Mouse (Mus musculus) limb, embryonic 10.5 days (tissue): ENCODE data around the gene Ppp4c. TPM values are rescaled to one million over a fixed set of nuclear protein-coding genes. Genes with fewer than 3 reads are reported as not detected.

ENCODE experiments used
- polyA plus RNA-seq: library from polyadenylated mRNA; unstranded; fragments of >200 nt; fragmentation: Nextera tagmentation; extraction: Ambion mirVana; gene quantifications from 2 replicates; pipeline ENCODE4 v1.2.1, GENCODE M21; 2016

Ppp4c gene
- polyA plus RNA-seq, 1 experiment from 2014 or later = 450 TPM

Other genes starting within 250 kb of the Ppp4c start
- gene Eif3c, start 226.1 kb downstream of the Ppp4c start, polyA plus RNA-seq = 230 and 241 TPM in 2 replicates
- 0.29 and 0.51 TPM in 2 replicates for gene Apobr, start 207.6 kb downstream of the Ppp4c start, polyA plus RNA-seq
- 27.0 and 27.8 TPM in 2 replicates for gene Cln3, start 206.7 kb downstream of the Ppp4c start, polyA plus RNA-seq
- gene Il27, start 197.6 kb downstream of the Ppp4c start, polyA plus RNA-seq = not detected in 2 replicates
- 0.45 and 0.78 TPM in 2 replicates for gene Nupr1, start 161.6 kb downstream of the Ppp4c start, polyA plus RNA-seq
- 69.0 and 69.2 TPM in 2 replicates for gene Sgf29, start 143.2 kb downstream of the Ppp4c start, polyA plus RNA-seq
- 0.11 and 0.49 TPM in 2 replicates for gene Sult1a1, start 116.1 kb downstream of the Ppp4c start, polyA plus RNA-seq
- gene Bola2, start 97.1 kb downstream of the Ppp4c start, polyA plus RNA-seq = 177 and 237 TPM in 2 replicates
- 12.6 and 14.8 TPM in 2 replicates for gene Slx1b, start 96.7 kb downstream of the Ppp4c start, polyA plus RNA-seq
- gene Coro1a, start 84.7 kb downstream of the Ppp4c start, polyA plus RNA-seq = 28.9 and 37.8 TPM in 2 replicates
- 47.3 and 55.9 TPM in 2 replicates for gene Mapk3, start 32.9 kb downstream of the Ppp4c start, polyA plus RNA-seq
- gene Gdpd3, start 26.2 kb downstream of the Ppp4c start, polyA plus RNA-seq = 0.83 and 1.5 TPM in 2 replicates
- gene Ypel3, start 15.5 kb downstream of the Ppp4c start, polyA plus RNA-seq = 51.7 and 84.9 TPM in 2 replicates
- 0.23 and 0.53 TPM in 2 replicates for gene Tbx6, start 11.0 kb downstream of the Ppp4c start, polyA plus RNA-seq
- 0.20 and 0.21 TPM in 2 replicates for gene Fam57b, start 5.2 kb upstream of the Ppp4c start, polyA plus RNA-seq
- not detected in 2 replicates for gene 4930451I11Rik, start 39.1 kb upstream of the Ppp4c start, polyA plus RNA-seq
- 1.0 and 1.9 TPM in 2 replicates for gene Doc2a, start 54.9 kb upstream of the Ppp4c start, polyA plus RNA-seq
- gene Hirip3, start 69.5 kb upstream of the Ppp4c start, polyA plus RNA-seq = 51.9 and 57.2 TPM in 2 replicates
- 117 and 131 TPM in 2 replicates for gene Ino80e, start 69.9 kb upstream of the Ppp4c start, polyA plus RNA-seq
- gene Taok2, start 92.2 kb upstream of the Ppp4c start, polyA plus RNA-seq = 48.5 and 56.4 TPM in 2 replicates
- 15.6 and 16.6 TPM in 2 replicates for gene Tmem219, start 130.4 kb upstream of the Ppp4c start, polyA plus RNA-seq
- 19.5 and 20.3 TPM in 2 replicates for gene Kctd13, start 136.4 kb upstream of the Ppp4c start, polyA plus RNA-seq
- gene Asphd1, start 157.1 kb upstream of the Ppp4c start, polyA plus RNA-seq = 0.11 TPM in 1 of 2 replicates, not detected in the other
- 0.10 and 0.20 TPM in 2 replicates for gene Sez6l2, start 158.1 kb upstream of the Ppp4c start, polyA plus RNA-seq
- gene Cdipt, start 183.4 kb upstream of the Ppp4c start, polyA plus RNA-seq = 89.4 and 99.5 TPM in 2 replicates
- gene Cdiptos, start 183.6 kb upstream of the Ppp4c start, polyA plus RNA-seq = 0.81 and 1.0 TPM in 2 replicates
- gene Mvp, start 222.1 kb upstream of the Ppp4c start, polyA plus RNA-seq = 3.3 and 4.0 TPM in 2 replicates
- 0.90 TPM in 1 of 2 replicates, not detected in the other for gene Pagr1b, start 224.0 kb upstream of the Ppp4c start, polyA plus RNA-seq
- gene Pagr1a, start 224.9 kb upstream of the Ppp4c start, polyA plus RNA-seq = 88.5 and 95.0 TPM in 2 replicates
- 30.8 and 44.7 TPM in 2 replicates for gene Gm42742, start 228.6 kb upstream of the Ppp4c start, polyA plus RNA-seq
- gene Prrt2, start 228.7 kb upstream of the Ppp4c start, polyA plus RNA-seq = 2.9 and 4.4 TPM in 2 replicates
- gene Maz, start 234.5 kb upstream of the Ppp4c start, polyA plus RNA-seq = 86.0 and 88.1 TPM in 2 replicates
- gene Kif22, start 250.0 kb upstream of the Ppp4c start, polyA plus RNA-seq = 215 and 219 TPM in 2 replicates